ENCODE assay signal across 11 mouse cellular contexts in genomic region chr8:11077138-11077537, GRCm38 (mm10).
A peak's percentile ranks its signal among the peaks of the same experiment; 100 is the strongest.
DNase-seq lines count a peak whose midpoint lies in the region.
"Had no signal": no experiment of that assay in that cellular context is flagged by ENCODE, and none has a peak within 500 bp of the region (broad histone marks: within the 10 kb centered on the region; RNA-seq: fewer than 3 reads in every experiment).

No protein-coding gene starts in this region.

- peak; percentile 30 to 46 for DNase-seq in cerebellum, postnatal 14 days
- DNase-seq in cerebellum, adult 18-20 months: no peak
- DNase-seq in kidney, postnatal 14 days: peak; percentile 29
- no peak for DNase-seq in kidney, adult 18-20 months
- peak; percentile 16 for DNase-seq in urinary bladder, postnatal 25 days (ENCODE audit: low spot score)
- no peak for DNase-seq in urinary bladder, adult 2 months (ENCODE audit: low spot score)
- DNase-seq in spleen, adult 18-20 months: no peak
- DNase-seq in frontal cortex, postnatal 10 days (ENCODE audit: low spot score in 2 of 2): no peak
- DNase-seq: B cell, adult 2 months; cerebellum, adult 2 months; liver had no signal

Comparison
In these comparisons a context has a peak if more than half of its experiments do, and no peak if none do; other contexts are left out.
1. DNase-seq: peak in cerebellum, postnatal 14 days (2 of 2), kidney, postnatal 14 days (single experiment) and urinary bladder, postnatal 25 days (single experiment); none in cerebellum, adult 18-20 months (0 of 2), kidney, adult 18-20 months (single experiment), urinary bladder, adult 2 months (single experiment), spleen, adult 18-20 months (0 of 2) and frontal cortex, postnatal 10 days (0 of 2).